Mouse (Mus musculus) CD4-positive helper T cell, adult 2 months (primary cell): Measurements from ENCODE around the gene Adam17.
A peak's percentile ranks its signal among the peaks of the same experiment; 100 is the strongest.

ENCODE experiments used
- DNase-seq: peaks from one replicate; pipeline ENCODE4 v3.0.0-alpha.2; 2012; ENCODE audit warnings: low read depth, missing footprints, low spot score

Adam17 gene

GRCm38 (mm10) chr12:21315923-21316868, 57.2 kb downstream of the Adam17 start, which contains the start of gene Iah1:
Gene Iah1 (plus strand): TSS chr12:21316389.
- DNase-seq, result peak; percentile 92

- no peak for DNase-seq
These were observed 61.2 kb downstream of the Adam17 start for GRCm38 (mm10) chr12:21312201-21312600.

DNA sequence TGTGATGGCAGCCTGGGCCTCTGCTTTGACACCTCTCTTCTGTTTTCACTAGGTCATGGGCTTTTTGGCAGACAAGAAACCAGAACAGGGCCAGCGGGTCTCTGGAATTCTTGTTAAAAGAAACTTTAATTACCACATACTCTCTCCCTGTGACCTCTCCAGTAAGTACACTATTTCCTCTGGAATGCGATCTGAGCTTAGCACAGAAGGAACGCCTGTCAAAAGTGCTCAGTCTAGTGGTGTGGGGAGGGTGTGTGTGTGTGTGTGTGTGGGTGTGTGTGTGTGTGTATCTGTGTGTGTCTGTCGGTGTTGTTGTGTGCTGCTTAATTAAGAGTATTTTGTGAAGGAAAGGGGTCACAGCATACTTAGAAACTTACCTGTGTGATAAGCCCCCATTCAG, 66.7 kb downstream of the Adam17 start:
- no peak for DNase-seq

GRCm38 (mm10) chr12:21305741-21306140, 67.7 kb downstream of the Adam17 start:
- no peak for DNase-seq

- no peak for DNase-seq
These were observed 71.1 kb downstream of the Adam17 start for GRCm38 (mm10) chr12:21302361-21302783.

DNA sequence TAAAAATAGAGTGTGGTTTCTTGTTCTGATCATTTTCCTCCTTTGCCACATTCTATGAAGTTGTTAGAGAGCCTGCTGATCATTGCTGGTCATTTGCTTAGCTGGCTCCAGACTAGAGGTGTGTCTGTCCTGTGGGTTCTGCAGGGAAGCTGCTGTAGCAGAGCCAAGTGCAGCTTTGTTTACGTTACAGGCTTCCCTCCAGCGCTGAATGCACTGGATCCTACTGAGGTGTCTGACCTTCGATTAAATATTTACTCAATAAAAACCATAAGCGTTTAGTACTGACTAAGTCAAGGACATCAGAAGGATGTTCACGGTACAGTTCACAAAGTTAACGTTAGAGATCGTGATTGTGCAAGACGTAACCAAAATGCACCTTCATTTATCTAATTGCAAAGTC, 71.5 kb downstream of the Adam17 start:
- DNase-seq, result no peak

- DNase-seq, result no peak
These were observed 72.1 kb downstream of the Adam17 start for GRCm38 (mm10) chr12:21301324-21301723.

GRCm38 (mm10) chr12:21298856-21299255, 74.6 kb downstream of the Adam17 start:
- DNase-seq, result no peak

DNA sequence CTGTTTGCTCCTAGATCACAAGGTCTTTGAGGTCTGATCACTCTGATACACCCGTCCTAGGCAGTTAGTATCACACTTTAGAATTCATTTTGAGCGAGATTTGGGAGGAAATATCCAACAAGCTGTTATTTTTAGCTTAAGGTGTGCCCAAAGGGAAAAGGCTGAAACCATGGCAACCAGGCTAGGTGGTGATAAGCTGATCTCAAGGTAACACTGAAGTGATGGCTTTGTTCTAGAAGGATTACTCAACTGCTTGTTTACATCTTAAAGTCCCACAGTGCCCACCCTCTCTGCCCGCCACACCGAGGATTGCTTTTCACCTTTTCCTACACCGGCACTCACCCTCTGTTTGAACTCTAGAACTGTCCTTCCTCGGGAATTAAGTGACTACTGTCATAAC, 83.8 kb downstream of the Adam17 start:
- DNase-seq, result no peak

DNA sequence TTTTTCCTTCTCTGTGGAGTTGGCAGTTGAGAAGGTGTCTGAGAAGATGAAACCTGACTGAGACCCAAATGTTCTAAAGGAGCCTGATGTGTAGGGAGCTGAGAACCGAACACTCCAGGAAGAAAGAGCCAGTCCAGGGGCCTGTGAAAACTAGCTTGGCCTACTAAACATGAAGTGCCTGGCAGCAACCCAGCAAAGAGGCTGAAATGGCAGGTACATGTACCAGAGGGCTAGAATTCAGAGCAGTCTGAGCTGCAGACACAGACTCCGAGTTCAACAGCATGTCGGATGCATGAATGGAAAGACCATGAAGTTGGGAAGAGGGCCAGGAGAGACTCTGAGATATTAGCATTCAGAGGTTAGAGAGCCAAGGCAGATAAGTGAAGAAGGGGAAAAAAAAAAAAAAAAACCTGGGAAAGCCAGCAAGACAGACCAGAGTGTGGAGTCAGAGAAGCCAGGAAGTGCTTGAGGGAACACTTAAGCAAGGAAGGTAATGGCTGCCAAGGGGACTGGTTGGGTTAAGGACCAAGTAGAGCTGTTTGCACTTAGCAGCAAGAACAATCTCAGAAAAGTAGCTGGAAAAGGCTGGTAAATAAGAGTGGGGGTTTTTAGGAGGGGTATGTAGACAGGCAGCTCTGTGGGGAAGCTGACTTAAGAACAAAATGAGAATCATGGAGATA, 84.6 kb downstream of the Adam17 start:
- no peak for DNase-seq

- peak; percentile 75 for DNase-seq
These were observed 86.5 kb downstream of the Adam17 start for GRCm38 (mm10) chr12:21286712-21287650.

DNA sequence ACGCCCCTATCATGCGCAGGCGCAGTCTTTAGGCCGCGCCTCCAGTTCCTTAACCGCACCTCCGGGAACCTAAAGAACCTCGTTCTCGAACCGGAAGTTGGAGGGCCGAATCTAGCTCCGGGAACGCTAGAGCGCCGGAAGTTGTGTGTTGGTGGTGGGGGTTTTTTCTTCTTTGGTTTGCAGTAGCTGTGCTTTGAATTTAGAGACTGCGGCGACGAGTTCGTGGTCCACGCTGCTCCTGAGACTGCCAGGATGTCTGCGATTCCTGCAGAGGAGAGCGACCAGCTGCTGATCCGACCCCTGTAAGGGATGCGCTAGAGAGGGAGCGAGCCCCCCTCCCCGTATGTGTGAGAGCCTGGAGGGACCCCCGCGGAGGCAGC, 87.2 kb downstream of the Adam17 start, which contains the start of gene Itgb1bp1:
Itgb1bp1 (minus strand) TSS at position 42 of the 380 bp plus-strand sequence.
- peak; percentile 98 for DNase-seq

DNA sequence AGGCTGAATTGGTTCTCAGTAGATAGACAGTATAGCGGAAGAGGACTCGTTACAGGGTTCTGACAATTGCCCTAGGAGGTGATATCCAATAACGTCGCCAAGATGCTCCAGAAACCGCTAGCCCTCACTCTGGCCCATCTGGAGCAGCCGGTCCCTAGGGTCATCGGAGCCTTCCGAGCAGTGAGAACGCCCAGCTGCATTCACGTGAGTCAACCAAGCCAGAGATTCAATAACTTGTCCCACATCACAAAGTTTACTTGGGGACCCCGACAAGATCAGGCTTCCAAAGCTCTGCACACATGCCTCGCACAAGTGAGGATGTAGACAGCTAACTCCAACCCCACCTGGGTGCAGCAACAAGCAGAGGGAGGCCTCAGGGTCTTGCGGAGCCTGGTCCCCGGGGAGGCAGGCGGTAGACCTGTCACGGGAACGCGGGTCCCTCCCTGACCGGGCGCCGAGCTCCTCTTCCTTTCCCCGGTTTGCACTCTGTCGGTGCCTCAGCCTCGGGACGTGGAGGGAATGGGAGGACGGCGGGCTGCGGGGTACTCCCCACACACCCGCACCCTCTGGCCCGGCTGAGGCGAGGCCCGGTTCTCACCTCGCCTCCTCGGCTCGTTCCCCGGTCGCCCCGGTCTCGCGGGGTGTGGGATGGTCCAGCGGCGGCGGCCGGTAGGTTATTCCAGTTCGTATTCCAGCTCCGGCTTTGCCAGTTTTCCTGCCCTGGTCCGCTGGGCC, 87.8 kb downstream of the Adam17 start:
- DNase-seq, result no peak

DNA sequence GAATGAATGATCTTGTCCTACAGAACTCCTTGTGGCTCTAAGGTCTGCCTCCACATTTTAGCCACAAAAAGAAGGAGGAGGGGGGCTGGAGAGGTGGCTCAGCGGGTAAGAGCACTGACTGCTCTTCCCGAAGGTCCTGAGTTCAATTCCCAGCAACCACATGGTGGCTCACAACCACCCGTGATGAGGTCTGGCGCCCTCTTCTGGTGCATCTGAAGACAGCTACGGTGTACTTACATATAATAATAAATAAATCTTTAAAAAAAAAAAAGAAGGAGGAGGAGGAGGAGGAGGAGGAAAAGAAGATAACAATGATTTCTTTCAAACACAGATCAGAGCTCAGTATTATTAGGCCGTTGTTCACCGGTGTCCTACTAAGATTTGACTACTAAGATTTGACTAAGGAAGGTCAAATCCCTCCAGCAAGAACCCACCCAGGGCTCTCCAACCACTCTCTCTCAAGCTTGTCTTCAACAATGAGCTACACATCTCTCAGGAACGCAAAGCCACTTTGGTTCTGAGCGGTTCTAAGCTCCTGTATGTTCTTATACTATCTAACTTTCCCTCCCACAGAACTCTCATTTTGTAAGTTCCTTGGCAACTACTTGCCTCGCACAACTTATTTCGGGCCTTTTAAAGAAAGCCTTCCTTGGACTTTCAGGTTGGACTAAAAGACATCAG, 88.5 kb downstream of the Adam17 start, which contains the start of gene Cpsf3:
Cpsf3 (plus strand) TSS at position 631 of the 681 bp plus-strand sequence.
- DNase-seq, result peak; percentile 42

DNA sequence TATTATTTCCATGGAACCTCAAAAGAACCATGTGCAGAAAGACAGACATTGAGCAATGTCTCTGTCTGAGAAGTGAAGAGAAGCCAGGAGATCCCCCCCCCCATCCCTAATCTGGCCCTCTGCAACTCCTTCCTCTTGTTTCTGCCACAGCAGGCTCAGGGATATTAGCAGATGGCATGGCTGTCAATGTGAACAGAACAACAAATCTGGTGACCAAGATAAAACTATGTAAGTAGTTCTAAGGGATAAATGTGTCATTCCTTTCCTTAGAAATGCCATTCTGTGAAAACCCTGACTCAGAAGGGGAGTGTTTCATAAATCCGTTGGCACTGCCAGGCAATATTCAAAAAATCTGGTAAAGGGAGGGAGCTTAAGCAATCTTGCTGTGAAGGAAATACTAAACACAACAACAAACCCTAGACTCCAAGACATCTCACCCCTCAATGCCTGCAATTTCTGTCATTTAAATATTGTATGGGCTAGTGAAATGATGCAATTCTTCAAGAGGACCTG, 96.0 kb downstream of the Adam17 start:
- no peak for DNase-seq

- no peak for DNase-seq
These were observed 99.0 kb downstream of the Adam17 start for GRCm38 (mm10) chr12:21274446-21274845.
